Mouse (Mus musculus) lung, embryonic 14.5 days (tissue): Measurements from ENCODE around the gene Lin28a. TPM values are rescaled to one million over a fixed set of nuclear protein-coding genes. Genes with fewer than 3 reads are reported as not detected.

ENCODE experiments used
- ATAC-seq: fragments of 200-750 bp; cut with Nextera tagmentation; 2 replicates; pipeline ENCODE4 v1.8.0; 2017; ENCODE audit warnings: mild to moderate bottlenecking, moderate TSS enrichment, moderate library complexity; ENCODE audit not compliant: insufficient read depth
- DNase-seq: peaks from one replicate; pipeline ENCODE4 v3.0.0-alpha.2; 2015
- H3K27ac ChIP-seq: fragments of 300-500 bp; sonication (generic); 2 replicates; pipeline ENCODE4 v1.5.1; 2014; ENCODE audit warnings: low read depth, mild to moderate bottlenecking, moderate library complexity
- H3K27me3 ChIP-seq: fragments of 300-500 bp; sonication (generic); 2 replicates; pipeline ENCODE4 v1.6.1; 2014; ENCODE audit warnings: low read length, control low read depth; ENCODE audit not compliant: insufficient read depth
- H3K36me3 ChIP-seq: fragments of 300-500 bp; sonication (generic); 2 replicates; pipeline ENCODE4 v1.6.1; 2014; ENCODE audit warnings: control low read depth; ENCODE audit not compliant: insufficient read depth
- H3K4me1 ChIP-seq: fragments of 300-500 bp; sonication (generic); 2 replicates; pipeline ENCODE4 v1.6.1; 2014; ENCODE audit warnings: antibody characterized with exemption, control low read depth; ENCODE audit not compliant: insufficient read depth
- H3K4me2 ChIP-seq: fragments of 300-500 bp; sonication (generic); 2 replicates; pipeline ENCODE4 v1.6.1; 2014; ENCODE audit warnings: mild to moderate bottlenecking
- H3K4me3 ChIP-seq: fragments of 300-500 bp; sonication (generic); 2 replicates; pipeline ENCODE4 v1.5.1; 2014; ENCODE audit warnings: low read depth, low read length
- H3K9ac ChIP-seq: fragments of 300-500 bp; sonication (generic); 2 replicates; pipeline ENCODE4 v1.6.1; 2014
- H3K9me3 ChIP-seq: fragments of 300-500 bp; sonication (generic); 2 replicates; pipeline ENCODE4 v1.6.1; 2016; ENCODE audit warnings: low read depth, low read length, control low read depth
- CTCF ChIP-seq: IDR thresholded peaks from 2 replicates; pipeline ENCODE4 v1.5.1; 2016; ENCODE audit warnings: antibody characterized with exemption, low read depth
- WGBS: fragments of 180-500 bp; shearing (Covaris S2); extraction: QIAGEN DNeasy Blood & Tissue Kit; methylation state at CpG from one replicate; pipeline ENCODE4 v1.1.7; 2014; 5-methylcytosine and 5-hydroxymethylcytosine counted together
- polyA plus RNA-seq: library from polyadenylated mRNA; unstranded; fragments of >200 nt; fragmentation: Nextera tagmentation; extraction: Ambion mirVana; gene quantifications from 2 replicates; pipeline ENCODE4 v1.2.1, GENCODE M21; 2014

The Lin28a gene
- polyA plus RNA-seq, 1 experiment from 2014 or later, result not detected

- no peak for DNase-seq
- ATAC-seq, result no peak
- Histone ChIP-seq H3K9ac (no peak overlapping the region), H3K27me3 (no peaks in the 10 kb centered on the region), H3K4me2 (no peak overlapping the region), H3K4me1 (no peaks in the 10 kb centered on the region), H3K9me3 (no peaks in the 10 kb centered on the region), H3K4me3 (no peak overlapping the region), H3K36me3 (no peaks in the 10 kb centered on the region), H3K27ac (no peak overlapping the region)
- WGBS, result 25% methylated on average over 2 of the region's 2 CpGs
- no peak for TF ChIP-seq CTCF
These were observed 24.4 kb upstream of the Lin28a start for GRCm38 (mm10) chr4:134043041-134043440.

GRCm38 (mm10) chr4:134041317-134042123, 22.9 kb upstream of the Lin28a start:
- Histone ChIP-seq H3K27me3 (no peaks in the 10 kb centered on the region), H3K4me2 (no peak overlapping the region), H3K4me3 (no peak overlapping the region), H3K9me3 (no peaks in the 10 kb centered on the region), H3K27ac (no peak overlapping the region), H3K4me1 (no peaks in the 10 kb centered on the region), H3K36me3 (no peaks in the 10 kb centered on the region), H3K9ac (no peak overlapping the region)
- ATAC-seq (peak; percentile 74; the same call in 1 of the 2 replicates), DNase-seq (peak; percentile 90)
- 30% methylated on average over 9 of the region's 9 CpGs for WGBS
- TF ChIP-seq CTCF, result no peak

GRCm38 (mm10) chr4:134035953-134036352, 17.3 kb upstream of the Lin28a start:
- Histone ChIP-seq H3K4me3 (no peak overlapping the region), H3K4me2 (no peak overlapping the region), H3K9me3 (no peaks in the 10 kb centered on the region), H3K27me3 (no peaks in the 10 kb centered on the region), H3K27ac (no peak overlapping the region), H3K36me3 (no peaks in the 10 kb centered on the region), H3K4me1 (no peaks in the 10 kb centered on the region), H3K9ac (no peak overlapping the region)
- WGBS, result 5% methylated on average over 16 of the region's 16 CpGs
- ATAC-seq, result no peak; the same call in 1 of the 2 replicates
- TF ChIP-seq CTCF, result peak; percentile 98
- peak; percentile 89 for DNase-seq

GRCm38 (mm10) chr4:134025802-134026201, 7.2 kb upstream of the Lin28a start:
- 58% methylated on average over 9 of the region's 9 CpGs for WGBS
- Histone ChIP-seq H3K36me3 (no peaks in the 10 kb centered on the region), H3K4me2 (no peak overlapping the region), H3K9me3 (no peaks in the 10 kb centered on the region), H3K27ac (no peak overlapping the region), H3K9ac (no peak overlapping the region), H3K27me3 (no peaks in the 10 kb centered on the region), H3K4me1 (no peaks in the 10 kb centered on the region), H3K4me3 (no peak overlapping the region)
- ATAC-seq, result no peak
- TF ChIP-seq CTCF, result no peak
- DNase-seq, result no peak

GRCm38 (mm10) chr4:134020621-134021020, 2.0 kb upstream of the Lin28a start:
- DNase-seq (peak; percentile 92), ATAC-seq (no peak)
- TF ChIP-seq CTCF, result no peak
- WGBS, result 1% methylated on average over 11 of the region's 11 CpGs
- no peak overlapping the region for H3K4me2 ChIP-seq
- peaks cover 42% of the 10 kb centered on the region for H3K27me3 ChIP-seq
- H3K4me3 ChIP-seq, result no peak overlapping the region
- no peak overlapping the region for H3K9ac ChIP-seq
- H3K27ac ChIP-seq, result no peak overlapping the region
- H3K4me1 ChIP-seq, result no peaks in the 10 kb centered on the region
- H3K36me3 ChIP-seq, result no peaks in the 10 kb centered on the region
- H3K9me3 ChIP-seq, result no peaks in the 10 kb centered on the region

- Histone ChIP-seq H3K36me3 (no peaks in the 10 kb centered on the region), H3K4me3 (no peak overlapping the region), H3K4me2 (no peak overlapping the region), H3K4me1 (no peaks in the 10 kb centered on the region), H3K9me3 (no peaks in the 10 kb centered on the region), H3K27me3 (peaks cover 42% of the 10 kb centered on the region), H3K9ac (no peak overlapping the region), H3K27ac (no peak overlapping the region)
- no peak for DNase-seq
- WGBS, result 4% methylated on average over 16 of the region's 16 CpGs
- no peak for ATAC-seq
- no peak for TF ChIP-seq CTCF
These were observed 1.2 kb upstream of the Lin28a start for GRCm38 (mm10) chr4:134019641-134020351.

- 0% methylated on average over 9 of the region's 10 CpGs for WGBS
These were observed 569 bp upstream of the Lin28a start for GRCm38 (mm10) chr4:134019210-134019609.

More at GRCm38 (mm10) chr4:134019210-134019609, 569 bp upstream of the Lin28a start:
- no peak overlapping the region for H3K4me2 ChIP-seq
- no peaks in the 10 kb centered on the region for H3K4me1 ChIP-seq
- ATAC-seq (no peak), DNase-seq (no peak)
- H3K27me3 ChIP-seq, result peaks cover 42% of the 10 kb centered on the region
- no peak overlapping the region for H3K27ac ChIP-seq
- no peak overlapping the region for H3K9ac ChIP-seq
- no peaks in the 10 kb centered on the region for H3K36me3 ChIP-seq
- H3K9me3 ChIP-seq, result no peaks in the 10 kb centered on the region
- no peak for TF ChIP-seq CTCF
- no peak overlapping the region for H3K4me3 ChIP-seq
